Mouse (Mus musculus) midbrain, embryonic 14.5 days (tissue): Measurements from ENCODE around the gene Esr1. TPM values are rescaled to one million over a fixed set of nuclear protein-coding genes. Genes with fewer than 3 reads are reported as not detected.

Experiments used
- ATAC-seq: fragments of 200-750 bp; cut with Nextera tagmentation; 2 replicates; pipeline ENCODE4 v1.8.0; 2017; ENCODE audit warnings: moderate number of reproducible peaks, moderate library complexity; ENCODE audit not compliant: low FRiP score, low TSS enrichment
- DNase-seq: peaks from one replicate; pipeline ENCODE4 v3.0.0-alpha.2; 2015
- H3K27ac ChIP-seq: fragments of 300-500 bp; sonication (generic); replicated peaks from 2 replicates; pipeline ENCODE4 v1.5.1; 2014; ENCODE audit warnings: mild to moderate bottlenecking, low read depth, low read length, moderate library complexity
- H3K27me3 ChIP-seq: fragments of 300-500 bp; sonication (generic); 2 replicates; pipeline ENCODE4 v1.6.1; 2014; ENCODE audit warnings: low read length, control low read depth, mixed read lengths; ENCODE audit not compliant: control insufficient read depth, insufficient read depth
- H3K36me3 ChIP-seq: fragments of 300-500 bp; sonication (generic); 2 replicates; pipeline ENCODE4 v1.6.1; 2014; ENCODE audit warnings: low read length, control low read depth; ENCODE audit not compliant: control insufficient read depth, insufficient read depth
- H3K4me1 ChIP-seq: fragments of 300-500 bp; sonication (generic); 2 replicates; pipeline ENCODE4 v1.6.1; 2014; ENCODE audit warnings: mild to moderate bottlenecking, antibody characterized with exemption, low read length, control low read depth; ENCODE audit not compliant: control insufficient read depth, insufficient read depth
- H3K4me2 ChIP-seq: fragments of 300-500 bp; sonication (generic); 2 replicates; pipeline ENCODE4 v1.6.1; 2014; ENCODE audit warnings: mild to moderate bottlenecking, low read length, moderate library complexity
- H3K4me3 ChIP-seq: fragments of 300-500 bp; sonication (generic); replicated peaks from 2 replicates; pipeline ENCODE4 v1.5.1; 2014; ENCODE audit warnings: low read depth, low read length
- H3K9ac ChIP-seq: fragments of 300-500 bp; sonication (generic); replicated peaks from 2 replicates; pipeline ENCODE4 v1.6.1; 2014; ENCODE audit warnings: mild to moderate bottlenecking, low read length, moderate library complexity
- H3K9me3 ChIP-seq: fragments of 300-500 bp; sonication (generic); 2 replicates; pipeline ENCODE4 v1.6.1; 2016; ENCODE audit warnings: low read length, control low read depth, mixed read lengths; ENCODE audit not compliant: control insufficient read depth
- WGBS: fragments of 180-500 bp; shearing (Covaris S2); extraction: QIAGEN DNeasy Blood & Tissue Kit; methylation state at CpG from one replicate; pipeline ENCODE4 v1.1.7; 2014; 5-methylcytosine and 5-hydroxymethylcytosine counted together
- polyA plus RNA-seq: library from polyadenylated mRNA; unstranded; fragments of >200 nt; fragmentation: Nextera tagmentation; extraction: Ambion mirVana; gene quantifications from 2 replicates; pipeline ENCODE4 v1.2.1, GENCODE M21; 2014

Esr1 gene
- polyA plus RNA-seq, 1 experiment from 2014 or later, result 0.30 TPM

DNA sequence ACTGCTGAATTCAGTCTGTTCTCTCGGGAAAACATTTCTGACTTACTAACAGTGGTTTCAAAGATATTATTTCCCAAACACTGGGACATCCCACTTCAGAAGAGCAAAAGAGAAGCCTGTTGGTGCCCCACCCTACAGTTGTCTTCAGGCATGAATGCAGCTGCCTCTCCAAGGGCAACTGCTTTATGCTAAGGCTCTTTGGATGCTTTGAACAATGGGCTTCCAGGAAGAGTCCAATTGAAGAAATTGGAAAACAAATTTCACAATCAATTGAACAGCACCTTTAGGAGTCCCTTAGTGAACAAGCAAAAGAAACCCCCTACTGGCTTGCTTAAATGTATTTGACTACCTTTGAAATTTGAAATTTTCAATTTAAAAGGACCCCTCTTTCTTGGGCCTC, 415.8 kb downstream of the Esr1 start:
- Histone ChIP-seq H3K36me3 (peaks cover 2% of the 10 kb centered on the region; the same call in 1 of the 2 replicates), H3K27me3 (no peaks in the 10 kb centered on the region), H3K9me3 (no peaks in the 10 kb centered on the region), H3K4me3 (no peak overlapping the region), H3K27ac (no peak overlapping the region), H3K9ac (no peak overlapping the region), H3K4me1 (no peaks in the 10 kb centered on the region), H3K4me2 (no peak overlapping the region)
- ATAC-seq (no peak), DNase-seq (no peak)
- 87% methylated on average over 1 of the region's 1 CpGs for WGBS

DNA sequence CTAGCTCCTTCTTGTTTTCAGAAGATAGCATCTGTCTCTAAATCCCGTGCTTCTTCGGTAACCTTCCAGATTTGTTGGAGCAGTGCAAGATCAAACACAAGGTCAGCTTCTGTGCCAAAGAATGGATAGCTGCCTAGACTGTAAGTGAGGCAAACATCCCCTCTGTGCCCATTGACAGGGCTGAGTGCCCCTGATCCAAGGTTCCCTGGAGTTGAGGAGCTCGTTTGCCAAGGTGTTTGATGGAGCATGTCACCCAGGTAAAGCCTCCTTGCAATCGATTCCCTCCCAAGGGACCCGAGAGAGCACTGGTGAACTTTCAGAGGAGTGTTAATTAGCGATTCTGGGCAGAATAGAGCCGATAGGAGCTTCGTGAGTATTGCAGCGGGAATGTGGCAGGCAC, 416.9 kb downstream of the Esr1 start:
- no peak overlapping the region for H3K9ac ChIP-seq
- H3K36me3 ChIP-seq, result peaks cover 9% of the 10 kb centered on the region; the same call in 1 of the 2 replicates
- WGBS, result 87% methylated on average over 9 of the region's 9 CpGs
- no peak for ATAC-seq
- H3K4me3 ChIP-seq, result no peak overlapping the region
- H3K27me3 ChIP-seq, result no peaks in the 10 kb centered on the region
- no peak overlapping the region for H3K27ac ChIP-seq
- H3K4me1 ChIP-seq, result no peaks in the 10 kb centered on the region
- no peaks in the 10 kb centered on the region for H3K9me3 ChIP-seq
- no peak overlapping the region for H3K4me2 ChIP-seq
- DNase-seq, result no peak

DNA sequence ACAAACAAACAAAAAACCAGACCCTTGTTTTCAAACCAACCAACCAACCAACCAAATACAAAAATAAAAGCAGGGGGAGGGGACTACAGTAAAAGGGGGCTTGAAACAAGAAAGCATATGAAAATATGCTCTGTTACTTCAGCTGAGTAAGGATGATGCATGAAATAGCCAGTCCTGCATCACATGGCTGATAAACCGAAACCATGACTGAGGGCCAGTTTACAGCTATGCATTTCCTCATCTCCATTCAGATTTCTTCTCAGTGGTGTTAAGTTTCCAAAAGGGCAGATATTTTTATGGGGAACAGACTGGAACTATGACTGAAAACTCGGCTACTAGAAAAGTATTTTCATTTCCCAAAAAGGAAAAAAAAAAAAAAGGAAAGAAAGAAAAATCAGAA, 417.8 kb downstream of the Esr1 start:
- no peak overlapping the region for H3K4me3 ChIP-seq
- no peak overlapping the region for H3K9ac ChIP-seq
- H3K4me2 ChIP-seq, result no peak overlapping the region
- H3K36me3 ChIP-seq, result peaks cover 9% of the 10 kb centered on the region; the same call in 1 of the 2 replicates
- ATAC-seq, result no peak
- H3K27me3 ChIP-seq, result no peaks in the 10 kb centered on the region
- no peaks in the 10 kb centered on the region for H3K9me3 ChIP-seq
- no peak for DNase-seq
- WGBS, result 79% methylated on average over 2 of the region's 2 CpGs
- no peaks in the 10 kb centered on the region for H3K4me1 ChIP-seq
- H3K27ac ChIP-seq, result no peak overlapping the region

DNA sequence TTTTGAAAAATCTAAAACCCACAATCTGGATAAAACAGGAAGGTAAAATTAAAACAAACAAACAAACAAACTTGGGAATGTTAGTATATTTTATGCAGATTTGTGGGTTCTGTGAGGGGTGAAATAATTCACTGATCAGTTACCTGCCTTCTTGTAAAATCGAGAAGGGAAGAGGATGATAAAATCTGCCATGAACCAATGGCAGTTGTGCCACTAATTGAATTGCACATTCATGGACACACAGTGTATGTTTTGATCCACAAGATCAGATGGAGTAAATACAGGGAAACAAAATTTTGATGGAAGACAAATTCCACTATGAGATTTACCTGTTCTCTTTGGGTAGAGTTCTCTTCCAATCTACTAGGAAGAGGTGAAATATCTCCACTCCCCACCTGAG, 418.5 kb downstream of the Esr1 start:
- ATAC-seq (no peak), DNase-seq (no peak)
- no peak overlapping the region for H3K27ac ChIP-seq
- no peak overlapping the region for H3K4me3 ChIP-seq
- H3K9me3 ChIP-seq, result no peaks in the 10 kb centered on the region
- H3K36me3 ChIP-seq, result peaks cover 9% of the 10 kb centered on the region; the same call in 1 of the 2 replicates
- no peaks in the 10 kb centered on the region for H3K4me1 ChIP-seq
- H3K27me3 ChIP-seq, result no peaks in the 10 kb centered on the region
- WGBS, result 94% methylated on average over 1 of the region's 1 CpGs
- no peak overlapping the region for H3K9ac ChIP-seq
- no peak overlapping the region for H3K4me2 ChIP-seq

DNA sequence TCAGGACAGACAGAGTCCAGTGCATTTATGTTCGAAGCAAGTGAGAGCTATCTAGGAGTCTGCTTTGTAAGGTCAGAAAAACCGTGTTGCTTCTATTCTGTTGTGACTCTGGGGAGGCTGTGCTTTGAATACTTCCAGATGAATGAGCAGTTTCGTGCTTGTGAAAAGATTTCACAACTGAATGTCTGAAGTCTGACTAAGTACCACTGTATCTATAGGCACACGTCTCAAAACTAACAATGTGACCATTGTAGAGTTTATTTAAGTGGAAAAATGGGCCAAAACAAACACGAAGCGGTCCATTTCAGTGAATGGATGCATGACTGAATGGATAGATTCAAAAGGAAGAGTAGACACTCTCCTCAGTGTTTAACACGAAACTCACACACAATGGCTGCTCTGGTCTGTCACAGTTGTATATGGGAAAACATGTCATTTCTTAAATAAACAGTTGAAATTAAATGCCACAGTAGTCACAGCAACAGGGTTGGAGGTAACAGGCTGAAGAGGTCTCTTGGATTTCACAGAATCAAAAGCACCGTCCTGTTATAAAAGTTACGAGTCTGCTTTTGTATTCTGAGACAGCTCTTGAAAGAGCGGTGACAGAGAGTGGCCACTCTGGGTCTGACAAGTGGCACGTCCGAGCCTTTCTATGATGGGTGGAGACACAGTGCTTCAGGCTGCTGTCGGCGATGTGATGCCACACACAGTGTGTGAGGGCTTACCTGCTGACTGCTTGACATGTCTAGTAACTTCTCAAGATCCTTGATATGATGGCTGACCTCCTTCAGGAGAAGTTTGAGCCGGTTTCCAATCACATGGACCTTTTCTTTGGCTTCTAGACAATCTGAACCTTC, 421.0 kb downstream of the Esr1 start:
- no peaks in the 10 kb centered on the region for H3K27me3 ChIP-seq
- no peak overlapping the region for H3K27ac ChIP-seq
- no peak overlapping the region for H3K4me3 ChIP-seq
- H3K4me2 ChIP-seq, result no peak overlapping the region
- WGBS, result 43% methylated on average over 15 of the region's 15 CpGs
- H3K36me3 ChIP-seq, result peaks cover 9% of the 10 kb centered on the region
- no peaks in the 10 kb centered on the region for H3K9me3 ChIP-seq
- DNase-seq (no peak), ATAC-seq (0 out of 2 replicates have a peak, but pooled peaks have one; percentile 19)
- no peak overlapping the region for H3K9ac ChIP-seq
- no peaks in the 10 kb centered on the region for H3K4me1 ChIP-seq

DNA sequence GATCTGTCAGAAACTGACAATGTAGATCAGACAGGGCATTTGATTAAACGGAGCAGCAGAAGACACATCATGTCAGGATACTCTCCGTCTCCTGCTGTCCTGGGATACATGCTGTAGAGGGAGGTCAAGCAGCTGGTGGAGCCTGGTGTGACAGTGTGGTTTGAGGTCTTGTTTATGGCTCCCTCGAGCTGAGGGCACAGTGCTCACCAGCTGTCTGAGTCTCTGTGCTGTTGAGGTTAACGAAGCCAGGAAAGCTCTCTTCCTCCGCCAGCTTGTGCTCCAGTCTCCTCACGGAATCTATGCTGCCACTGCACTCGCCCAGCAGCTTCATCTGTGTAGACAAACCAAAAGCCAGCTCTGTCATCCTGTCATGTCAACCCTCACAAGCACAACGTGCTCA, 429.9 kb downstream of the Esr1 start:
- 73% methylated on average over 8 of the region's 8 CpGs for WGBS

DNA sequence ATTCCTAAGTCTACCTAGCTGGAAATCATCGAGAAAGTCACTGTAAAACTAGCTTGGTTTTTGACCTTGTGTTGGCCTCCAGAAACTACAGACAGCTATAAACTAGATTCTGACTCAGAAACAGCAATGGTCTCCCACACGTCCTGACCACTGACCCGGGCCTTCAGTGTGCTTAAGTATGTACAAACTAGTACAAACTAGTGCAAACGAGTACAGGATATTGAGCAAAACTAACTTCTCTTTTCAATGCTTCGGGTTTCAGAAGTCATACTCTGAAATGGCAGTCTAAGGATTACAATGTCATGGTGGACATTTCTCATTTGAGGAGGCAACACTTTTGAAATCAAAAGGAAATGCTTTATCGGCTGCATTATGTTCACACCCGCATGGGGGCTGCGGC, 433.1 kb downstream of the Esr1 start:
- Histone ChIP-seq H3K27ac (no peak overlapping the region), H3K36me3 (peaks cover 26% of the 10 kb centered on the region), H3K4me2 (no peak overlapping the region), H3K27me3 (no peaks in the 10 kb centered on the region), H3K4me1 (no peaks in the 10 kb centered on the region), H3K9ac (no peak overlapping the region), H3K4me3 (no peak overlapping the region), H3K9me3 (no peaks in the 10 kb centered on the region)
- ATAC-seq, result no peak
- 91% methylated on average over 8 of the region's 8 CpGs for WGBS
- DNase-seq, result no peak

More for the DNA sequence above, 429.9 kb downstream of the Esr1 start:
- H3K9ac ChIP-seq, result no peak overlapping the region
- no peaks in the 10 kb centered on the region for H3K9me3 ChIP-seq
- H3K27ac ChIP-seq, result no peak overlapping the region
- H3K27me3 ChIP-seq, result no peaks in the 10 kb centered on the region
- peaks cover 17% of the 10 kb centered on the region; the same call in 1 of the 2 replicates for H3K36me3 ChIP-seq
- no peak overlapping the region for H3K4me2 ChIP-seq
- DNase-seq, result no peak
- no peak overlapping the region for H3K4me3 ChIP-seq
- H3K4me1 ChIP-seq, result no peaks in the 10 kb centered on the region
- no peak for ATAC-seq

DNA sequence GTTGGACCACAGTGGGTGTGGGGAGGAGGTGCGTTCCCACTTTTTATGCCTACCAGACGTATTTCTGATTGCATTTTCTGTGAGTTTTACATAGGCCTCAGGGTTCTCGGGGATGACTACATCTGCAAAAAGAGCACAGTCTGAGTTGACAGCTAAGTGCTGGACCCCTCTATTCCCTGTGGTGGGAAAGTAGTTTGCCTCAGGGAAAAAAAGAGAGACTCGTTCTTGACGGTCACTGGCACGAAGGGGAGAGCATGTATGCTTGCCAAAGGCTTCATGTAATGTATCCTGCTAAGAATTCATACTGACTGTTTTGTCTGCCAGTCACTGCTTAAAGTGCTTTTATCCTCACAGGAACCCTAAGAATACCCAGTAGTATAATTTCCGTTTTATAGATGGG, 433.8 kb downstream of the Esr1 start:
- DNase-seq, result no peak
- Histone ChIP-seq H3K4me2 (no peak overlapping the region), H3K9me3 (no peaks in the 10 kb centered on the region), H3K27me3 (no peaks in the 10 kb centered on the region), H3K4me1 (no peaks in the 10 kb centered on the region), H3K36me3 (peaks cover 23% of the 10 kb centered on the region), H3K4me3 (no peak overlapping the region), H3K9ac (no peak overlapping the region), H3K27ac (no peak overlapping the region)
- ATAC-seq, result no peak
- 80% methylated on average over 7 of the region's 7 CpGs for WGBS

DNA sequence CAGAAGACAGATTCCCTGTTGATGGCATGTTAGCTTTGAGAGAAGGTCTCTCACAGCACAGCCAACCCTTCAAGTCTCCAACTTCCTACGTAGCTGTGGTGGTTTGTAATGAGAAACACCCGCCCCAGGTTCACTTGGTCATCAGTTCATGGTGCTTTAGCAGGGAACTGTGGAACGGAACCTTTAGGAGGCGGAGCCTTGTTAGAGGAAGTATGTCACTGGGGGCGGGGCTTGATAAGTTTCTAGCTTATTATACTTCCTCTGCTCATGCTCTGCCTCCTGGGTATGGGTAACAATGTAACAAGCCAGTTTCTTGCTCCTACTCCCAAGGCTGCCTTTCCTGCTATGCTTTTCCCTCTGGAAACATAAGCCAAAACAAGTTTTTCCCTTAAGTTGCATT, 434.3 kb downstream of the Esr1 start:
- H3K4me1 ChIP-seq, result no peaks in the 10 kb centered on the region
- WGBS, result 94% methylated on average over 5 of the region's 5 CpGs
- H3K4me2 ChIP-seq, result no peak overlapping the region
- H3K9me3 ChIP-seq, result no peaks in the 10 kb centered on the region
- H3K4me3 ChIP-seq, result no peak overlapping the region
- DNase-seq (no peak), ATAC-seq (no peak)
- no peak overlapping the region for H3K27ac ChIP-seq
- H3K36me3 ChIP-seq, result peaks cover 18% of the 10 kb centered on the region
- H3K27me3 ChIP-seq, result no peaks in the 10 kb centered on the region
- no peak overlapping the region for H3K9ac ChIP-seq
